Mouse (Mus musculus): ENCODE results near the gene Safb2.

Gene Safb2

GRCm38 (mm10) chr17:56583611-56584256 lies 651 bp downstream of the Safb2 start:
- no peak for TF ChIP-seq GATA4 (IDR thresholded peaks at IDR 0.05; ENCODE audit: insufficient replicate concordance, low read length)

DNA sequence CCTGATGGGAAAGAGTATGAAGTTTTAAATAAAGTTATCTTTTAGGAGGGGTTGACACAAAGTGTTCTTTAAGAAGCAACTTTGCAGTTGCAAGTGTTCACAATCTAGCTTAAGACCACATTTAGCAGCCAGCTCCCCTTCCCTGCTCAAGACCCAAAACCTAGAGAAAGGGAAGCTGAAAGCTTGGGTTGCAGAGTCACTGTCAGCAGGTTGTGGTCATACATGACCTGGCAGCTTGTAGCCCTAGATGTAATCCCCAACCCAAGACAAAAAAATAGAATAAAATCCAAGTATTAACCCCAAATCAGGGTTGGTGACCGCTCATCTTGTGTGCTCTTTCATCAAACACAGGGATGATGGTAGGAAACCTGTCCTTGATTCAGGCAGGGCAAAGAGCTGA lies 1.3 kb downstream of the Safb2 start:
- TF ChIP-seq GATA4 (IDR thresholded peaks at IDR 0.05; ENCODE audit: insufficient replicate concordance, low read length), result no peak

GRCm38 (mm10) chr17:56572939-56573338 lies 11.4 kb downstream of the Safb2 start:
- no peak for TF ChIP-seq GATA4 (IDR thresholded peaks at IDR 0.05; ENCODE audit: insufficient replicate concordance, low read length)

DNA sequence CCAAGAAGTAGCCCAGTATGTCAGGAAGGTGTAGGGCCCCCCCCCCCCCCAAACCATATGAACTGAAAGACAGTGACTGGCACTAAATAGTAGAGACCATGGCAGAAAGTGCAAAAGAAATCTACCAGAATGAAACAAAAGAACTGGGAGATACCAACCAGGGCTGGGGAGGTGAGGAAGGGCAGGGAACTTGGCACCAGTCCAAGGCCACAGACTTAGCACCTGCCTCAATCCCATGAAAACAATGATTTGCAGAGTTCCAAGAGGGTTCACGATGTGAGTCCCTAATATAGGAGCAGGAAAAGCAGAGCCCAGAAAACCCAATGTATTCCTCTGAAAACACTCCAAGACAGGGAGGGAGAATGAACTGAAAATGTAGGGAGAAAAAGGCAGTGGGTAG lies 12.2 kb downstream of the Safb2 start:
- TF ChIP-seq GATA4 (IDR thresholded peaks at IDR 0.05; ENCODE audit: insufficient replicate concordance, low read length), result no peak

- no peak for TF ChIP-seq GATA4 (IDR thresholded peaks at IDR 0.05; ENCODE audit: insufficient replicate concordance, low read length)
These were observed 14.1 kb downstream of the Safb2 start for GRCm38 (mm10) chr17:56570287-56570686.

DNA sequence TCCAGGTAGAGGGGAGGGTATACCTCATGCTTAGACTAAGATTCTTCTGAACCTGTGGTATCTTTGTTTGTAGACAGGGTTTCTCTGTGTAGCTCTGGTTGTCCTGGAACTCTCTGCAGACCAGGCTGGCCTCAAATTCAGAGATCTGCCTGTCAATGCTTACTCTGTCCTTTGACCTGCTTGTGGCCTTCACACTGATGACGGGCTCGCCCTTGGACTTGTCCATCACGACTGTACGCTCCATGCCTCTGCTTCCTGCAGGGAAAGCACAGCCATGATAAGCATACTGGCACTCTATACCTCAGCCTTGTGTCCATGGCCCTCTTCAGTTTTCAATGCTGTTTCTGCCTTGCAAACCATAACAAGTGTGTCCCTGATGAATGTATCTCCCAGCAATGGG lies 17.0 kb downstream of the Safb2 start:
- TF ChIP-seq GATA4 (IDR thresholded peaks at IDR 0.05; ENCODE audit: insufficient replicate concordance, low read length), result no peak

DNA sequence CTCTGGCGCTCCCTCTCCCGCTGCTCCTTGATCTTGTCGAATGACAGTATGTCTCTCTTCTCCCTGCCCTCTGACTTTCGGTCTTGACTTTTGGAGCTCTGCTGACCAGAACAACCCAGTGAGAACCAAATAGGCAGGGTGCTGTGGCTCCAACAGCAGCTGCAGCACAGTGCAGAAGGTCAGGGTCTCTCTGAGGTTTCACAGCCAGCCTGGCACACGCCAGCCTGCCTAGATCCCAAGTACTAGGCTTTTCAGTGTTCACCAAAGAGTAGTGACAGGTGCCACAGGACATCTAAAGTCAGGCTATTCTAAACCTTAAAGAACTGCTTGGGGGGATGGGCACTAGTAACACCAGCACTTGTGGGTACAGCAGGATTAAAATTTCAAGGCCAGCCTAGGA lies 17.5 kb downstream of the Safb2 start:
- TF ChIP-seq GATA4 (IDR thresholded peaks at IDR 0.05; ENCODE audit: insufficient replicate concordance, low read length), result no peak

- no peak for TF ChIP-seq GATA4 (IDR thresholded peaks at IDR 0.05; ENCODE audit: insufficient replicate concordance, low read length)
These were observed 18.1 kb downstream of the Safb2 start for GRCm38 (mm10) chr17:56566293-56566692.

- no peak for TF ChIP-seq GATA4 (IDR thresholded peaks at IDR 0.05; ENCODE audit: insufficient replicate concordance, low read length)
These were observed 22.5 kb downstream of the Safb2 start for GRCm38 (mm10) chr17:56561866-56562265.

- TF ChIP-seq GATA4 (IDR thresholded peaks at IDR 0.05; ENCODE audit: insufficient replicate concordance, low read length), result no peak
These were observed 24.3 kb downstream of the Safb2 start for GRCm38 (mm10) chr17:56560131-56560530.

- TF ChIP-seq GATA4 (IDR thresholded peaks at IDR 0.05; ENCODE audit: insufficient replicate concordance, low read length), result no peak
These were observed 25.0 kb downstream of the Safb2 start for GRCm38 (mm10) chr17:56559386-56559785.

GRCm38 (mm10) chr17:56558448-56558847 lies 25.9 kb downstream of the Safb2 start:
- no peak for TF ChIP-seq GATA4 (IDR thresholded peaks at IDR 0.05; ENCODE audit: insufficient replicate concordance, low read length)

- no peak for TF ChIP-seq GATA4 (IDR thresholded peaks at IDR 0.05; ENCODE audit: insufficient replicate concordance, low read length)
These were observed 30.2 kb downstream of the Safb2 start, which contains the start of gene Gm20219 for GRCm38 (mm10) chr17:56554122-56554551. Gene Gm20219 (minus strand): TSS chr17:56554387.

DNA sequence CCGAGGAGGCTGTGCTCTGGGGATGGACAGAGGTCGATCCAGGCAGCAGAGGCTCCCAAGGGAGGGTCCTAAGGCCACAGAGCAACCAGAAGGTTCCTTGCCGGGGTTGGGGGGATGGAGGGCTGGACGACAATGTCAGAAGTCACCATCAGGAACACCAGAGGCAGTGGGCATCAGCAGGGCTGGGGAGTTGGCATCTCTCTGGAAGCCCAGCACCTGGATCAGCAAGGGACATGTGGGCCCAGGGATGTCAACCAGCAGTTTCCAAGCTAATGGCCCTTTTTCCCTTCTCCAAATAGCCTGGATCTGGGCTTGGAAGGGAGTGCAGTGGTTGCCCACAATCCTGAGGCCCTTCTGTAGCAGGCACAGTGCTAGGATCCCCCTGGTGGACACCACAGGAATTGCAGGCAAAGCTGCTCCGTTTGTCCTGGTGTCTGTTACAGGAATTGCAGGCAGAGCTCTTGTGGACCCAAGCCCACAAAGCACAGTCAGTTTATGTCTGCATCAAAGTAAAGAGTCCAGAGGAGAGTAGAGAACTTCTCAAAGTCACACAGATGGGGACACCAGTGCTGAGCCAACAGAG lies 31.5 kb downstream of the Safb2 start:
- no peak for TF ChIP-seq GATA4 (IDR thresholded peaks at IDR 0.05; ENCODE audit: insufficient replicate concordance, low read length)

- TF ChIP-seq GATA4 (IDR thresholded peaks at IDR 0.05; ENCODE audit: insufficient replicate concordance, low read length), result no peak
These were observed 32.4 kb downstream of the Safb2 start for GRCm38 (mm10) chr17:56551841-56552581.

DNA sequence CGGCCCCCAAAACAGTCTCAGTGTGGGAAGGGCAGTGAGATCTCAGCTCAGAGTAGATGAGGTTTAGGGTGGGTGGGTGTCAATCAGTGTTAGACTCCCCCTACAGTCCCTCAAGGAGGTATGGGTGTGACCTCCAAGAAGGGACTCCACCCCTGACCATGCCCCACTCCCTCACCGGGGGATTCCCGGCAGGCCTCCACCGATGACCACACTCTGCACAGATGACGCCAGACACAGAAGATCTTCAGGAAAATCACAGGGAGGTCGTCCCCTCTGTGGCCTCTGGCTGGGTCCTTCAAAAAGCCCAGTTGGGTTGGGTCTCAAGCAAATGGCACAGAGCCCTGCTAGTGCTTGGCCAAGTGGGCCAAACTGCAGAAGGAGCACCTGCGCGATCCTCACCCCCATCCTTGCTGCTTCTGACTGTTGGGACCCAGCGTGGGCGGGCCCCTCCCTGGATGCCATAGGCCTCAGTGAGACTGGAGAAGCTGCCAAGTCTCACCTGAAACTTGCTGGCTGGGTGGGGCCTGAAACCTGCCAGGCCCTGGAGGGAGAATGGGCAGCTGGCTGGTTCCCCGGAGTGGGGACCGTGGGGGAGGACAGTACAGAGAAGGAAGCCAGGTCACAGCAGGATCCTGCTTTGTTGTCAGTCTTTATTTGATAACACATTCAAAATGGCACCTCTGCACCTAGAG lies 33.5 kb downstream of the Safb2 start:
- no peak for TF ChIP-seq GATA4 (IDR thresholded peaks at IDR 0.05; ENCODE audit: insufficient replicate concordance, low read length)

Data from liver, adult (tissue).